Mouse (Mus musculus): ENCODE measurements around the gene Dap.

DNA sequence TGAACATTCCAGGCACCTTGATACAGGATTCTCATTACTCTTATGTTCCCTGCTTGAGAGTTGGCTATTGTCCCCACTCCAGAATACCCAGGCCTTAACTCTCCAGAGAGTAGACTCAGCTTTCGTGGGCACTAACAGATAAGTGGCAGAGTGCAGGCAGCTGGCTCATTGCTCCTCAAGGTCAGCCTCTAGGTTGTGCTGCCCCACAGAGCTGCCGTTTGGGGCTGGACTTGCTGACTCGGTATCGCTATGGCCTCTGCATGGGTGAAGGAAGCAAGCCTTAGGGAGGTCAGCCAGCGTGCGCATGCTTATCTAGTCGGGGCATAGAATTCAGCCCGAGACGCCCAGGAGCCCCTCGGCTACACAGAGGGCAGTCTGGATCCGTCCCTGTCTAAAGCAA lies 13.3 kb downstream of the Dap start:
- TF ChIP-seq CTCF (IDR thresholded peaks at IDR 0.05; ENCODE audit: low read depth, low read length): no peak
- no peak for TF ChIP-seq TAL1 (conservative IDR thresholded peaks at IDR 0.05; ENCODE audit: low read depth, low read length)
- no peak for TF ChIP-seq GATA1 (IDR thresholded peaks at IDR 0.05; ENCODE audit: borderline replicate concordance, low read length)
- no peak for TF ChIP-seq POLR2AphosphoS5 (IDR thresholded peaks at IDR 0.05; ENCODE audit: insufficient replicate concordance, low read depth, low read length)
- TF ChIP-seq GATA2 (IDR thresholded peaks at IDR 0.05; ENCODE audit: borderline replicate concordance, low read depth, low read length): no peak
